Mouse (Mus musculus): Measurements from ENCODE around the gene Gm5965. TPM values are rescaled to one million over a fixed set of nuclear protein-coding genes. Genes with fewer than 3 reads are reported as not detected.

Gm5965 gene
- not detected for polyA plus RNA-seq (2017; shearing (Covaris generic))

DNA sequence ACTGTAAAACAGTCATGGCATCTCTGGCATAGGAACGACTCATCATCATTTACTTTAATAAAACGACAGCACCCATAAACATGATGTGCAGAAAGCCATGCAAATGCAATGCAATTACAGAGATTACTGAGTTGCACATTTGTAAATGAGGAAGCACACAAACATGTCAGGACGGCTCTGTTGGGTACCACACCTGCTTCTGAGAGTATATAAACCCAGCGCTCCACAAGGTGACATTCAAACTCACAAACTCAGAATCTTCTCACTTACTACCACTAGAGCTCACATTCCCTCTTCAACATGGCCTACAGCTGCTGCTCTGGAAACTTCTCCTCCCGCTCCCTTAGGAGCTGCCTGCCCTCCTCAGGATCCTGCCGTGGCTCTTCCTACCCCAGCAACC lies at the start of gene Gm5965:
Gene Gm5965 (plus strand): TSS at position 301 of the 400 bp plus-strand sequence.

DNA sequence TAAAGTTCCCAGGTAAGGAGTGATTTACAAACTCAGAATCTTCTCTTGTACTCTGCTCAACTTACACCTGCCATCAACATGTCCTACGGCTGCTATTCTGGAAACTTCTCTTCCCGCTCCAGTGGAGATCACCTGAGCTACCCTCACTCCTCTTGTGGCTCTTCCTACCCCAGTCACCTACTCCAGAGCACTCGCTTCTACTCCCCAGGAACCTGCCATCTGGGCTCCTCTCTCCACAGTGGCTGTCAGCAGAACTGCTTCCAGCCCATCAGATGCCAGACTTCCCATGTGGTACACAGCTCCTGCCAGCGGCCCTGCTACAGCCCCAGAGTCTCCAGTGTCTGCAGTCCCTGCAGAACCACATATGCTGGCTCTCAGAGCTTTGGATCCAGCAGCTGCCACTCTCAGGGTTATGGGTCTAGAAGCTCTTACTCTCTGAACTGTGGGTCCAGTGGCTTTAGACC lies 48.9 kb upstream of the Gm5965 start, which contains the start of gene Krtap13-1:
Gene Krtap13-1 (plus strand): TSS at position 51 of the 464 bp plus-strand sequence.

DNA sequence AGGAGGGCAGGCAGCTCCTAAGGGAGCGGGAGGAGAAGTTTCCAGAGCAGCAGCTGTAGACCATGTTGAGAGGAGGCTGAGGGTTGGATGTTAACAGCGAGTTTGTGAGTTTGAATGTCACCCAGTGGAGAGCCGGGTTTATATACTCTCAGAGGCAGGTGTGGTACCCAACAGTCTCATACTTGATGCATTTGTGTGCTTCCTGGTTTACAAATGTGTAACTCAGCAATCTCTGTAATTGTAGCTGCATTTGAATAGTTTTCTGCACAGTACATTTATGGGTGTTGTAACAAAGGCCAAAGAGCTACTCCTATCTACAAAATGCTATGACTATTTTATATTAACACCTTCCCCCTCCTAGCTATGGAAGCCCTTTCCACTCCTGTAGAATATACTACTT lies 26.2 kb upstream of the Gm5965 start, which contains the start of gene Krtap13:
Gene Krtap13 (minus strand): TSS at position 101 of the 400 bp plus-strand sequence.

DNA sequence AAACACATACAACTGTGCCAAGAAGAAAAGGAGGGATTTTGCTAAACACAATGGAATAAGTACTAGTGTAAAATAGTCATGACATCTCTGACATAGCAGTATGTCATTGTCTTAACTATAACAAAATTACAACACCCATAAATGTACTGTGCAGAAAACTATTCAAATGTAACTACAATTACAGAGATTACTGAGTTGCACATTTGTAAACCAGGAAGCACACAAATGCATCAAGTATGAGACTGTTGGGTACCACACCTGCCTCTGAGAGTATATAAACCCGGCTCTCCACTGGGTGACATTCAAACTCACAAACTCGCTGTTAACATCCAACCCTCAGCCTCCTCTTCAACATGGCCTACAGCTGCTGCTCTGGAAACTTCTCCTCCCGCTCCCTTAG lies 19.1 kb upstream of the Gm5965 start, which contains the start of gene 2310034C09Rik:
Gene 2310034C09Rik (plus strand): TSS at position 301 of the 400 bp plus-strand sequence.

DNA sequence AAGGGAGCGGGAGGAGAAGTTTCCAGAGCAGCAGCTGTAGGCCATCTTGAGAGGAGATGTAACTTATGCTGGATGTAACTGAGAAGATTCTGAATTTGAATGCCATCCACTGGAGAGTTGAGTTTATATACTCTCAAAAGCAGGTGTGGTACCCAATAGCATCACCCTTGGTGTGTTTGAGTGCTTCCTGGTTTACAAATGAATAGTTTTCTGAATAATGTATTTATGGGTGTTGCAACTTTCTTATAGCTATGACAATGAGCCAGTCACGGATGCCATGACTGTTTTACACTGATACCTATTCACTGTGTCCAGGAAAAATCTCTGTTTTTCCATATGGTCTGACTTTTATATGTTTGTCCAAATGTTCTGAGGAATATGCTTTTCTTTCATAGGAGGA lies 3.6 kb upstream of the Gm5965 start, which contains the start of gene 2310057N15Rik:
Gene 2310057N15Rik (minus strand): TSS at position 101 of the 400 bp plus-strand sequence.

DNA sequence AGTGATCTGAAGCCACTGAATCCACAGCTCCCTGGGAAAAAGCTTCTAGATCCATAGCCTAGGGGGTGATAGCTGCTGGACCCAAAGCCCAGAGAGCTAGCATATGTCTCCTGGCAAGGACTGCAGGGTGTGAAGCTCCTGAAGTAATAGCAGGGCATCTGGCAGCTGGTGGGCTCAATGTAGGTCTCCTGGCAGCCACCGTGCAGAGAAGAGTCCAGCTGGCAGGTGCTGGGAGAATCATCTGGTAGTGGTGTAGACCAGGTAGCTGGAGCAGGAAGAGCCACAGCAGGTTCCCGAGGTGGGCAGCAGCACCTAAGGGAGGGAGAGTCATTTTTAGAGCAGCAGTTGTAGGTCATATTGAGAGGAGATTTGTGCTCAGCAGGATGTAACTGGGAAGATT lies 34.1 kb downstream of the Gm5965 start, which contains the start of gene Gm20741:
Gene Gm20741 (minus strand): TSS at position 394 of the 400 bp plus-strand sequence.

DNA sequence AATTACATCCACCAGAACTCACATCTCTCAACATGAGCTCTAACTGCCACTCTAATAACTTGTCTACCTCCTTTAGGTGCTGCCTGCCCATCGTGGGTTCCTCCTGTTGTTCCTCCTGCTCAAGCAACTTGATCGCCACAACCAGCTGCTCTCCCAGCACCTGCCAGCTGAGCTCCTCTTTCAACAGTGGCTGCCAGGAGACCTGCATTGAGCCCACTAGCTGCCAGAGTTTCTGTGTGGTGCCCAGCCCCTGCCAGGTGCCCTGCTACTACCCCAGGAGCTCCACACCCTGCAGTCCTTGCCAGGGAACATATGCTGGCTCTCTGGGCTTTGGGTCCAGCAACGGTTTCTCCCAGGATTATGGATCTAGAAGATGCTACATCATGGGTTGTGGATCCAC lies 42.4 kb downstream of the Gm5965 start, which contains the start of gene Krtap15:
Gene Krtap15 (plus strand): TSS at position 150 of the 400 bp plus-strand sequence.

DNA sequence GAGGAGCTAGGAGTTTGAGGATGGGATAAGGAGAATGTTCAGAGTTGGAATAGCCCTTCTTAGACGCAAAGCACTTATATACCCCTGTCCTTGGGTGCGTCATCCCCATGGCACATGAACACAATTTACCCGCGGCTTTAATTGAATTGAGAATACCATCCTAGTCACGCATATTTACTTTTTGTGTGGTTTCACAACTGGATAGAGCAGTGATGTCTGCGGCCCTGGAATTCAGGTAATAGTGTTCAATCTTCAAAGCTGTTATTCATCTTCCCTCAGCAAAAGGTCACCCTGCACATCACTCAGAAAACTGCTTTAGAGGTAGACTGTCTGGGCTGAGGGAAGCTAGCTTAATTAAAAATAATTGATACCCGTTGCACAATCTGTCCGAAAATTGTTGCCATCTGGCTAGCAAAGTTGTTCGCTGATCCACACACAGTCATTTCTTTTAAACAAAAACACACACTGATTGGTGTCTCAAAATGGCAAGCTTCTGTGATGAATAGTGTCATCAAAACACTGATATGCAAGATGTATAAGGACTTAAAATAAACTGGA lies 48.5 kb downstream of the Gm5965 start, which contains the start of gene Krtap14:
Gene Krtap14 (minus strand): TSS at position 51 of the 558 bp plus-strand sequence.

Other genes starting within 250 kb of the Gm5965 start
- gene Cldn8, start 214.7 kb upstream of the Gm5965 start, polyA plus RNA-seq (2017; shearing (Covaris generic)), result not detected
- not detected for gene Krtap24-1, start 165.6 kb upstream of the Gm5965 start, polyA plus RNA-seq (2017; shearing (Covaris generic))
- gene 2310079G19Rik, start 150.2 kb upstream of the Gm5965 start, polyA plus RNA-seq (2017; shearing (Covaris generic)), result not detected
- gene Krtap26-1, start 130.1 kb upstream of the Gm5965 start, polyA plus RNA-seq (2017; shearing (Covaris generic)), result not detected
- not detected for gene Krtap27-1, start 106.2 kb upstream of the Gm5965 start, polyA plus RNA-seq (2017; shearing (Covaris generic))
- not detected for gene 2310061N02Rik, start 69.9 kb upstream of the Gm5965 start, polyA plus RNA-seq (2017; shearing (Covaris generic))
- gene Krtap13-1, start 49.0 kb upstream of the Gm5965 start, polyA plus RNA-seq (2017; shearing (Covaris generic)), result not detected
- not detected for gene Krtap13, start 26.3 kb upstream of the Gm5965 start, polyA plus RNA-seq (2017; shearing (Covaris generic))
- not detected for gene 2310034C09Rik, start 19.0 kb upstream of the Gm5965 start, polyA plus RNA-seq (2017; shearing (Covaris generic))
- not detected for gene 2310057N15Rik, start 3.7 kb upstream of the Gm5965 start, polyA plus RNA-seq (2017; shearing (Covaris generic))
- gene Gm20741, start 34.3 kb downstream of the Gm5965 start, polyA plus RNA-seq (2017; shearing (Covaris generic)), result not detected
- gene Krtap15, start 42.3 kb downstream of the Gm5965 start, polyA plus RNA-seq (2017; shearing (Covaris generic)), result not detected
- gene Krtap14, start 48.2 kb downstream of the Gm5965 start, polyA plus RNA-seq (2017; shearing (Covaris generic)), result not detected
- not detected for gene Krtap19-1, start 91.5 kb downstream of the Gm5965 start, polyA plus RNA-seq (2017; shearing (Covaris generic))
- gene Krtap19-2, start 96.4 kb downstream of the Gm5965 start, polyA plus RNA-seq (2017; shearing (Covaris generic)), result not detected
- not detected for gene Krtap19-3, start 100.1 kb downstream of the Gm5965 start, polyA plus RNA-seq (2017; shearing (Covaris generic))
- gene Krtap19-4, start 107.2 kb downstream of the Gm5965 start, polyA plus RNA-seq (2017; shearing (Covaris generic)), result not detected
- not detected for gene Krtap19-5, start 118.6 kb downstream of the Gm5965 start, polyA plus RNA-seq (2017; shearing (Covaris generic))
- not detected for gene Krtap19-9b, start 154.4 kb downstream of the Gm5965 start, polyA plus RNA-seq (2017; shearing (Covaris generic))
- gene Krtap16-3, start 185.0 kb downstream of the Gm5965 start, polyA plus RNA-seq (2017; shearing (Covaris generic)), result not detected
- not detected for gene Krtap22-2, start 232.9 kb downstream of the Gm5965 start, polyA plus RNA-seq (2017; shearing (Covaris generic))
- not detected for gene Gm10229, start 237.4 kb downstream of the Gm5965 start, polyA plus RNA-seq (2017; shearing (Covaris generic))